ENCODE assay signal across 8 mouse cellular contexts in the genomic region with DNA sequence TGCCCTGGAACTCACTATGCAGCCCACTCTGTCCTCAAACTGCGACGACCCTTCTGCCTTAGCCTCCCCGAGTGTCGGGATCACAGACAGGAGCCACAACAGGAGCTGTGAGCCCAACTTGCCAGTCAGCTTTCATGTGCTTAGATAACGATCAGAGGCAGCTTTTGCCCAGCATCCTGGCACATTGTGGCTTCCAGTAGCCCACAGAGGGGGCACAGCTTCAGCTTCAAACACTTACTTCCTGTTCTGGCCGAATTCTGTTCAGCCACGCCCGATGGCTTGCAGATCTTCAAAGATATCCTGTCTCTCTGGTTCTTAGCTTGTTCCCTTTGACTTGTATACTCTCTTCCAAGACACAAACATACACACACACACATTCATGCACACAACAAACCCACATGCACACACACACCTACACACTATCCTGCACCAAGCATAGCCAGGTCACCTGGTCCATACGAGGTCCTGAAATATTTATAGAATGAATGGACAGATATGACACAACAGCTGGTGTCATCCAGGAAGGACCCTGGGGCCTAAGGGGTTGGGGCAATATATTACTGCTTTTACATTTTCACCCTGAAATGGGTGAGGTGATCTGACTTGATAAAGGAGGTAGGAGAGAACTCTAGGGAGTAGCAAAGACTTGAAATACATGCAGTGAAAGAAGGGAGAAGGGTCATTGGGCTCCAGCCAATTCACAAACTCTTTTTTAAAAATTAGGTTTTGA. TPM values are rescaled to one million over a fixed set of nuclear protein-coding genes. Genes with fewer than 3 reads are reported as not detected.
DNase-seq lines count a peak whose midpoint lies in the region; ATAC-seq and TF ChIP-seq lines count a peak whose summit lies in the region.

No protein-coding gene starts in this region.

- WGBS in midbrain, embryonic 10.5 days, result 85% methylated on average over 9 of the region's 9 CpGs
- 83% methylated on average over 9 of the region's 9 CpGs for WGBS in midbrain, embryonic 15.5 days

- H3K36me3 ChIP-seq in midbrain, embryonic 10.5 days, result peaks cover 6% of the 10 kb centered on the region; the same call in 1 of the 2 replicates
- H3K36me3 ChIP-seq in midbrain, embryonic 15.5 days (replicated peaks), result no peaks in the 10 kb centered on the region
- H3K36me3 ChIP-seq in myocyte (ENCODE audit: control insufficient read depth, insufficient read depth), result peaks cover 8% of the 10 kb centered on the region

- no peaks in the 10 kb centered on the region for H3K9me3 ChIP-seq in midbrain, embryonic 10.5 days (replicated peaks)
- no peaks in the 10 kb centered on the region for H3K9me3 ChIP-seq in midbrain, embryonic 15.5 days

- no peak for TF ChIP-seq POLR2A in myocyte (IDR thresholded peaks at IDR 0.05; ENCODE audit: insufficient read length, low read depth)

- no peak overlapping the region for H3K9ac ChIP-seq in midbrain, embryonic 15.5 days

- H3K79me2 ChIP-seq in myocyte (ENCODE audit: control insufficient read depth, insufficient read depth), result no peaks in the 10 kb centered on the region

- no peaks in the 10 kb centered on the region for H3K27me3 ChIP-seq in midbrain, embryonic 10.5 days (ENCODE audit: low read depth, poor library complexity, severe bottlenecking)
- H3K27me3 ChIP-seq in midbrain, embryonic 15.5 days (replicated peaks), result no peaks in the 10 kb centered on the region
- no peaks in the 10 kb centered on the region for H3K27me3 ChIP-seq in myocyte (ENCODE audit: control insufficient read depth, insufficient read depth, insufficient read length)

- no peaks in the 10 kb centered on the region; the same call in 1 of the 2 replicates for H3K4me1 ChIP-seq in midbrain, embryonic 10.5 days
- H3K4me1 ChIP-seq in midbrain, embryonic 15.5 days, result no peaks in the 10 kb centered on the region

- DNase-seq in midbrain, embryonic 10.5 days (ENCODE audit: low spot score), result no peak
- DNase-seq in liver, result peak; percentile 49
- no peak for DNase-seq in frontal cortex, postnatal 14 days (ENCODE audit: low spot score in 2 of 2)
- DNase-seq in ovary, postnatal 10 days (ENCODE audit: low spot score), result no peak
- DNase-seq in kidney, postnatal 10 days, result no peak

- H3K4me2 ChIP-seq in midbrain, embryonic 15.5 days, result no peak overlapping the region
- H3K4me2 ChIP-seq in myocyte (ENCODE audit: low read depth), result peak overlapping the region; percentile 25

- H3ac ChIP-seq in myocyte (ENCODE audit: control insufficient read depth, insufficient read length), result no peak overlapping the region

- no peak overlapping the region for H3K27ac ChIP-seq in midbrain, embryonic 10.5 days (replicated peaks)
- H3K27ac ChIP-seq in midbrain, embryonic 15.5 days, result no peak overlapping the region

- no peak for ATAC-seq in midbrain, embryonic 15.5 days (replicated peaks)
- ATAC-seq in activated CD4-positive, CD25-positive, alpha-beta regulatory T cell, adult 4 months, result peak; percentile 93

- peak overlapping the region; percentile 9; the same call in 1 of the 2 replicates for H3K4me3 ChIP-seq in midbrain, embryonic 10.5 days
- no peak overlapping the region for H3K4me3 ChIP-seq in midbrain, embryonic 15.5 days
- H3K4me3 ChIP-seq in myocyte, result no peak overlapping the region

TF ChIP-seq in myocyte, 11 proteins besides CTCF, POLR2A, EP300 and RAD21:
- TF ChIP-seq SRF (IDR thresholded peaks at IDR 0.05; ENCODE audit: control insufficient read depth, insufficient read length, low read depth) (no peak), USF1 (IDR thresholded peaks at IDR 0.05; ENCODE audit: low read depth) (no peak), MYOG (IDR thresholded peaks at IDR 0.05; ENCODE audit: control insufficient read depth in 1 of 3, insufficient read depth in 1 of 3, insufficient read length in 2 of 3, low read depth in 2 of 3) (peak in 1 of 3 experiments; percentile 4), CEBPB (IDR thresholded peaks at IDR 0.05; ENCODE audit: insufficient read depth, poor library complexity, severe bottlenecking) (no peak), POLR2AphosphoS2 (IDR thresholded peaks at IDR 0.05; ENCODE audit: insufficient read length, low read depth) (no peak)

RNA-seq across cellular contexts. Expression of gene Myl6b, which starts 6.3 kb away (rescaled TPM):
- polyA plus RNA-seq in midbrain, embryonic 10.5 days (2016; fragmentation: Nextera tagmentation; extraction: Ambion mirVana), result 1.8 and 2.9 TPM in 2 replicates
- polyA plus RNA-seq in midbrain, embryonic 15.5 days (2015; fragmentation: Nextera tagmentation; extraction: Ambion mirVana), result 5.4 and 5.7 TPM in 2 replicates
- 1 to 10 TPM; 2.0 to 6.9 TPM for polyA plus RNA-seq in activated CD4-positive, CD25-positive, alpha-beta regulatory T cell, adult 4 months (2017; shearing (Covaris generic))
- 734 TPM for polyA plus RNA-seq in myocyte (2012; fragmentation: generic; extraction: Trizol)

RNA-seq across cellular contexts. Expression of gene Myl6, which starts 10.9 kb away (rescaled TPM):
- 833 and 890 TPM in 2 replicates for polyA plus RNA-seq in midbrain, embryonic 10.5 days (2016; fragmentation: Nextera tagmentation; extraction: Ambion mirVana)
- polyA plus RNA-seq in midbrain, embryonic 15.5 days (2015; fragmentation: Nextera tagmentation; extraction: Ambion mirVana), result 892 and 955 TPM in 2 replicates
- 1,000 to 10,000 TPM; 1,113 TPM for polyA plus RNA-seq in activated CD4-positive, CD25-positive, alpha-beta regulatory T cell, adult 4 months (2017; shearing (Covaris generic))
- polyA plus RNA-seq in myocyte (2012; fragmentation: generic; extraction: Trizol), result 2,234 TPM

RNA-seq across cellular contexts. Expression of gene Esyt1, which starts 20.9 kb away (rescaled TPM):
- 17.2 and 23.6 TPM in 2 replicates for polyA plus RNA-seq in midbrain, embryonic 10.5 days (2016; fragmentation: Nextera tagmentation; extraction: Ambion mirVana)
- 10.5 and 11.1 TPM in 2 replicates for polyA plus RNA-seq in midbrain, embryonic 15.5 days (2015; fragmentation: Nextera tagmentation; extraction: Ambion mirVana)
- polyA plus RNA-seq in activated CD4-positive, CD25-positive, alpha-beta regulatory T cell, adult 4 months (2017; shearing (Covaris generic)), result 10 to 100 TPM; 77.5 to 80.7 TPM
- 166 TPM for polyA plus RNA-seq in myocyte (2012; fragmentation: generic; extraction: Trizol)

RNA-seq across cellular contexts. Expression of gene Zc3h10, which starts 42.8 kb away (rescaled TPM):
- 15.4 and 19.5 TPM in 2 replicates for polyA plus RNA-seq in midbrain, embryonic 10.5 days (2016; fragmentation: Nextera tagmentation; extraction: Ambion mirVana)
- polyA plus RNA-seq in midbrain, embryonic 15.5 days (2015; fragmentation: Nextera tagmentation; extraction: Ambion mirVana), result 20.8 and 22.7 TPM in 2 replicates
- 10 to 100 TPM in 1 of 2 experiments, 1 to 10 TPM in 1; 6.4 to 10.1 TPM for polyA plus RNA-seq in activated CD4-positive, CD25-positive, alpha-beta regulatory T cell, adult 4 months (2017; shearing (Covaris generic))
- 13.8 TPM for polyA plus RNA-seq in myocyte (2012; fragmentation: generic; extraction: Trizol)

RNA-seq across cellular contexts. Expression of gene Rpl41, which starts 44.3 kb away (rescaled TPM):
- 2,872 and 3,266 TPM in 2 replicates for polyA plus RNA-seq in midbrain, embryonic 10.5 days (2016; fragmentation: Nextera tagmentation; extraction: Ambion mirVana)
- polyA plus RNA-seq in midbrain, embryonic 15.5 days (2015; fragmentation: Nextera tagmentation; extraction: Ambion mirVana), result 2,126 and 2,161 TPM in 2 replicates
- polyA plus RNA-seq in activated CD4-positive, CD25-positive, alpha-beta regulatory T cell, adult 4 months (2017; shearing (Covaris generic)), result 1,000 to 10,000 TPM; 5,950 to 7,803 TPM
- polyA plus RNA-seq in myocyte (2012; fragmentation: generic; extraction: Trizol), result 12,553 TPM

Comparison
In these comparisons a context has a peak if more than half of its experiments do, and no peak if none do; other contexts are left out.
1. RNA of gene Myl6b, which starts 6.3 kb away (polyA plus RNA-seq): 734 TPM in myocyte (single experiment); 2.0 to 6.9 TPM in activated CD4-positive, CD25-positive, alpha-beta regulatory T cell, adult 4 months, 5.4 to 5.7 TPM in midbrain, embryonic 15.5 days and 1.8 to 2.9 TPM in midbrain, embryonic 10.5 days; every median in the first group is over 10 times any median in the second.